Mouse (Mus musculus): ENCODE measurements around the gene Nf1.

The Nf1 gene

GRCm38 (mm10) chr11:79610454-79610853, 271.0 kb downstream of the Nf1 start:
- DNase-seq = no peak

GRCm38 (mm10) chr11:79611011-79611666, 271.6 kb downstream of the Nf1 start:
- DNase-seq = no peak

- DNase-seq = no peak
Measured at GRCm38 (mm10) chr11:79612046-79612600, 272.6 kb downstream of the Nf1 start.

- DNase-seq = no peak
Measured at GRCm38 (mm10) chr11:79613084-79613483, 273.6 kb downstream of the Nf1 start.

- DNase-seq = no peak
Measured at GRCm38 (mm10) chr11:79613711-79614110, 274.2 kb downstream of the Nf1 start.

- no peak for DNase-seq
Measured at GRCm38 (mm10) chr11:79614880-79615279, 275.4 kb downstream of the Nf1 start.

GRCm38 (mm10) chr11:79615871-79616270, 276.4 kb downstream of the Nf1 start:
- no peak for DNase-seq

- no peak for DNase-seq
Measured at GRCm38 (mm10) chr11:79617991-79618390, 278.5 kb downstream of the Nf1 start.

GRCm38 (mm10) chr11:79623029-79623428, 283.5 kb downstream of the Nf1 start:
- no peak for DNase-seq

- DNase-seq = peak; percentile 51
Measured at GRCm38 (mm10) chr11:79624801-79625302, 285.4 kb downstream of the Nf1 start.

- DNase-seq = no peak
Measured at GRCm38 (mm10) chr11:79628716-79629115, 289.2 kb downstream of the Nf1 start.

GRCm38 (mm10) chr11:79629752-79630374, 290.4 kb downstream of the Nf1 start:
- no peak for DNase-seq

- DNase-seq = no peak
Measured at GRCm38 (mm10) chr11:79630521-79630920, 291.0 kb downstream of the Nf1 start.

Measured in liver (tissue).